Mouse (Mus musculus): ENCODE measurements at regions not wholly inside any gene's neighbourhood (a gene's known extent, or its start where the extent isn't known, plus 50 kb on each side); places are given as distances from the start of the nearest gene placed in this dataset.
A peak's percentile ranks its signal among the peaks of the same experiment; 100 is the strongest.

- DNase-seq (peak; percentile 97), ATAC-seq (ENCODE audit: insufficient read depth) (peak; percentile 89)
- Histone ChIP-seq H3K4me1 (ENCODE audit: insufficient read depth) (0 out of 2 replicates have a peak, but pooled peaks cover 4% of the 10 kb centered on the region), H3K4me3 (ENCODE audit: low read depth, low read length) (no peak overlapping the region), H3K27ac (ENCODE audit: low read depth) (peak overlapping the region; percentile 83), H3K4me2 (no peak overlapping the region), H3K9me3 (ENCODE audit: low read depth, low read length) (no peaks in the 10 kb centered on the region), H3K36me3 (ENCODE audit: insufficient read depth) (no peaks in the 10 kb centered on the region), H3K9ac (no peak overlapping the region), H3K27me3 (ENCODE audit: insufficient read depth, low read length) (no peaks in the 10 kb centered on the region)
- TF ChIP-seq CTCF (IDR thresholded peaks at IDR 0.05; ENCODE audit: low read depth), result no peak
- 25% methylated on average over 2 of the region's 2 CpGs for WGBS
Measured at GRCm38 (mm10) chr11:18296194-18297125, 342.8 kb upstream of the Etaa1 start.

GRCm38 (mm10) chr11:18278585-18279136, 325.0 kb upstream of the Etaa1 start:
- no peaks in the 10 kb centered on the region for H3K9me3 ChIP-seq (ENCODE audit: low read depth, low read length)
- H3K27ac ChIP-seq (ENCODE audit: low read depth), result no peak overlapping the region
- no peak overlapping the region for H3K4me3 ChIP-seq (ENCODE audit: low read depth, low read length)
- no peaks in the 10 kb centered on the region for H3K27me3 ChIP-seq (ENCODE audit: insufficient read depth, low read length)
- H3K4me1 ChIP-seq (ENCODE audit: insufficient read depth), result no peaks in the 10 kb centered on the region
- ATAC-seq (ENCODE audit: insufficient read depth) (peak; percentile 98), DNase-seq (peak; percentile 89)
- 24% methylated on average over 2 of the region's 2 CpGs for WGBS
- no peak overlapping the region for H3K9ac ChIP-seq
- TF ChIP-seq CTCF (IDR thresholded peaks at IDR 0.05; ENCODE audit: low read depth), result no peak
- no peaks in the 10 kb centered on the region for H3K36me3 ChIP-seq (ENCODE audit: insufficient read depth)
- H3K4me2 ChIP-seq, result no peak overlapping the region

- ATAC-seq (ENCODE audit: insufficient read depth) (no peak), DNase-seq (peak; percentile 3)
- Histone ChIP-seq H3K9ac (no peak overlapping the region), H3K9me3 (ENCODE audit: low read depth, low read length) (no peaks in the 10 kb centered on the region), H3K4me3 (ENCODE audit: low read depth, low read length) (no peak overlapping the region), H3K27ac (ENCODE audit: low read depth) (no peak overlapping the region), H3K4me2 (no peak overlapping the region), H3K4me1 (ENCODE audit: insufficient read depth) (no peaks in the 10 kb centered on the region), H3K36me3 (ENCODE audit: insufficient read depth) (no peaks in the 10 kb centered on the region), H3K27me3 (ENCODE audit: insufficient read depth, low read length) (no peaks in the 10 kb centered on the region)
- WGBS, result 54% methylated on average over 1 of the region's 1 CpGs
- TF ChIP-seq CTCF (IDR thresholded peaks at IDR 0.05; ENCODE audit: low read depth), result no peak
Measured at GRCm38 (mm10) chr11:18272392-18272791, 318.7 kb upstream of the Etaa1 start.

- no peaks in the 10 kb centered on the region for H3K27me3 ChIP-seq (ENCODE audit: insufficient read depth, low read length)
- 81% methylated on average over 2 of the region's 2 CpGs for WGBS
- TF ChIP-seq CTCF (IDR thresholded peaks at IDR 0.05; ENCODE audit: low read depth), result no peak
- no peak overlapping the region for H3K9ac ChIP-seq
- H3K4me3 ChIP-seq (ENCODE audit: low read depth, low read length), result no peak overlapping the region
- 0 out of 2 replicates have a peak, but pooled peaks cover 5% of the 10 kb centered on the region for H3K4me1 ChIP-seq (ENCODE audit: insufficient read depth)
- ATAC-seq (ENCODE audit: insufficient read depth) (no peak), DNase-seq (no peak)
- no peaks in the 10 kb centered on the region for H3K9me3 ChIP-seq (ENCODE audit: low read depth, low read length)
- no peak overlapping the region for H3K4me2 ChIP-seq
- H3K27ac ChIP-seq (ENCODE audit: low read depth), result no peak overlapping the region
- H3K36me3 ChIP-seq (ENCODE audit: insufficient read depth), result no peaks in the 10 kb centered on the region
Measured at GRCm38 (mm10) chr11:18266161-18266560, 312.5 kb upstream of the Etaa1 start.

GRCm38 (mm10) chr11:18262901-18263300, 309.2 kb upstream of the Etaa1 start:
- Histone ChIP-seq H3K4me2 (no peak overlapping the region), H3K36me3 (ENCODE audit: insufficient read depth) (no peaks in the 10 kb centered on the region), H3K27me3 (ENCODE audit: insufficient read depth, low read length) (no peaks in the 10 kb centered on the region), H3K27ac (ENCODE audit: low read depth) (no peak overlapping the region), H3K4me1 (ENCODE audit: insufficient read depth) (0 out of 2 replicates have a peak, but pooled peaks cover 5% of the 10 kb centered on the region), H3K9ac (no peak overlapping the region), H3K9me3 (ENCODE audit: low read depth, low read length) (no peaks in the 10 kb centered on the region), H3K4me3 (ENCODE audit: low read depth, low read length) (no peak overlapping the region)
- DNase-seq, result peak; percentile 9
- 38% methylated on average over 1 of the region's 1 CpGs for WGBS
- TF ChIP-seq CTCF (IDR thresholded peaks at IDR 0.05; ENCODE audit: low read depth), result no peak
- ATAC-seq (ENCODE audit: insufficient read depth), result no peak

DNA sequence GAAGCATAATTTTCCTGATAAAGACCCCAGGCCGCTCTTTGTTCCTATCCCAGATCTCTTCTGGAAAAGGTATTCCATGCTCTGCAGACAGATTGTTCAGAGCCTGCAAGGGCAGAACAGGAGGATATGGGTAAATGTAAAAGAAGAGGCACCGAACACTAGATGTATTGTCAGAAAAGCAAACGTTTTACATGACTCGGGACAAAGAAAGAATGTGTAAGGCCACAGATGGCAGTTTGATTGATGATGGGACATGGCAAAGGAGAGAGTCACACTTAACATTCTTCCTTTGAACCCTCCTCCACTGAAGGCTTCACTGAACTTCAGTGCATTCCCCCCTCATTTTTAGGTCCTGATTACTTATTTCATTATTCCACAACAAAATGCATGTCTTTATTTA, 295.6 kb upstream of the Etaa1 start:
- Histone ChIP-seq H3K27ac (ENCODE audit: low read depth) (no peak overlapping the region), H3K9ac (no peak overlapping the region), H3K9me3 (ENCODE audit: low read depth, low read length) (no peaks in the 10 kb centered on the region), H3K4me1 (ENCODE audit: insufficient read depth) (no peaks in the 10 kb centered on the region; the same call in 1 of the 2 replicates), H3K4me2 (no peak overlapping the region), H3K4me3 (ENCODE audit: low read depth, low read length) (no peak overlapping the region), H3K36me3 (ENCODE audit: insufficient read depth) (no peaks in the 10 kb centered on the region), H3K27me3 (ENCODE audit: insufficient read depth, low read length) (no peaks in the 10 kb centered on the region)
- ATAC-seq (ENCODE audit: insufficient read depth) (no peak), DNase-seq (peak; percentile 22)
- WGBS, result 16% methylated on average over 4 of the region's 4 CpGs
- no peak for TF ChIP-seq CTCF (IDR thresholded peaks at IDR 0.05; ENCODE audit: low read depth)

DNA sequence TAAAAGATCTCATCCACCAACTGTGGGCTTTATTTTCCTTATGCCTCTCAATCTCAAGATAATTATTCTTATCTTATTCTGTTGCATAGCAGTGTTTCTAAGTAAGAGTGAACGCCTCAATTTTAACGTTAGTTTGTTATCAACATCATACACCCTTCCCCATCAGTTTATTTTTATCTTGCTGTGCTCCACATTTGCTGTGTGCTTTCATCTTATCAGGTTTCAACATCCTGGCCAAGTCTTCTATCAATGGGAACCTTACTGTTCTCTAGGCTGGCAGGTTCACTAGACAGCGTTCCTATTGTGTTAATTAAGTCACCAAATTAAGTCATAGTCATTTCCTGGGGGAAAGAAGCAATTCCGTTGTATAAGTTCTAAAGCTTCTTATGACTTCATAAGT, 263.1 kb upstream of the Etaa1 start:
- H3K4me2 ChIP-seq, result no peak overlapping the region
- no peak overlapping the region for H3K27ac ChIP-seq (ENCODE audit: low read depth)
- no peak for DNase-seq
- WGBS, result 50% methylated on average over 4 of the region's 4 CpGs
- H3K36me3 ChIP-seq (ENCODE audit: insufficient read depth), result no peaks in the 10 kb centered on the region
- no peaks in the 10 kb centered on the region for H3K9me3 ChIP-seq (ENCODE audit: low read depth, low read length)
- no peaks in the 10 kb centered on the region for H3K4me1 ChIP-seq (ENCODE audit: insufficient read depth)
- no peak overlapping the region for H3K9ac ChIP-seq
- no peaks in the 10 kb centered on the region for H3K27me3 ChIP-seq (ENCODE audit: insufficient read depth, low read length)
- H3K4me3 ChIP-seq (ENCODE audit: low read depth, low read length), result no peak overlapping the region
- no peak for ATAC-seq (ENCODE audit: insufficient read depth)
- TF ChIP-seq CTCF (IDR thresholded peaks at IDR 0.05; ENCODE audit: low read depth), result no peak
